In genomic region chr9:115943577-115944320, GRCm38 (mm10) we compare ENCODE assay signal across 16 mouse cellular contexts. TPM values are rescaled to one million over a fixed set of nuclear protein-coding genes. Genes with fewer than 3 reads are reported as not detected.
A peak's percentile ranks its signal among the peaks of the same experiment; 100 is the strongest.
DNase-seq lines count a peak whose midpoint lies in the region; ATAC-seq and TF ChIP-seq lines count a peak whose summit lies in the region.
"Had no signal": no experiment of that assay in that cellular context is flagged by ENCODE, and none has a peak within 500 bp of the region (broad histone marks: within the 10 kb centered on the region; RNA-seq: fewer than 3 reads in every experiment).

No protein-coding gene starts in this region.

- H3K4me1 ChIP-seq in midbrain, embryonic 10.5 days = peaks cover 12% of the 10 kb centered on the region
- peaks cover 11% of the 10 kb centered on the region; the same call in 1 of the 2 replicates for H3K4me1 ChIP-seq in midbrain, embryonic 16.5 days (ENCODE audit: control insufficient read depth, insufficient read depth, low read length)
- peaks cover 13% of the 10 kb centered on the region for H3K4me1 ChIP-seq in forebrain, embryonic 16.5 days (replicated peaks; ENCODE audit: control insufficient read depth, insufficient read depth, low read length)
- peaks cover 12% of the 10 kb centered on the region for H3K4me1 ChIP-seq in hindbrain, embryonic 15.5 days (replicated peaks)
- no peaks in the 10 kb centered on the region for H3K4me1 ChIP-seq in neural tube, embryonic 14.5 days (ENCODE audit: control insufficient read depth, insufficient read depth, low read length)
- no peaks in the 10 kb centered on the region for H3K4me1 ChIP-seq in intestine, postnatal 0 days (replicated peaks; ENCODE audit: control insufficient read depth, insufficient read depth, low read length)
- H3K4me1 ChIP-seq: liver, embryonic 15.5 days had no signal

- no peak overlapping the region for H3K4me2 ChIP-seq in midbrain, embryonic 16.5 days (ENCODE audit: low read length)
- no peak overlapping the region for H3K4me2 ChIP-seq in forebrain, embryonic 16.5 days (ENCODE audit: low read length)
- H3K4me2 ChIP-seq in hindbrain, embryonic 15.5 days = no peak overlapping the region
- no peak overlapping the region for H3K4me2 ChIP-seq in neural tube, embryonic 14.5 days (ENCODE audit: low read depth, low read length)
- no peak overlapping the region for H3K4me2 ChIP-seq in intestine, postnatal 0 days (replicated peaks; ENCODE audit: low read depth)
- H3K4me2 ChIP-seq: limb, embryonic 13.5 days; liver, embryonic 15.5 days had no signal

- H3K4me3 ChIP-seq in midbrain, embryonic 10.5 days = no peak overlapping the region
- H3K4me3 ChIP-seq in midbrain, embryonic 16.5 days (ENCODE audit: low read depth, low read length) = no peak overlapping the region
- H3K4me3 ChIP-seq in forebrain, embryonic 16.5 days (replicated peaks; ENCODE audit: low read length) = no peak overlapping the region
- no peak overlapping the region for H3K4me3 ChIP-seq in hindbrain, embryonic 15.5 days
- H3K4me3 ChIP-seq in neural tube, embryonic 14.5 days (ENCODE audit: low read depth, low read length) = no peak overlapping the region
- H3K4me3 ChIP-seq in intestine, postnatal 0 days (ENCODE audit: low read depth, low read length) = no peak overlapping the region
- H3K4me3 ChIP-seq: limb, embryonic 13.5 days; liver, embryonic 15.5 days had no signal

- H3K27me3 ChIP-seq in midbrain, embryonic 10.5 days (ENCODE audit: low read depth, poor library complexity, severe bottlenecking) = no peaks in the 10 kb centered on the region
- no peaks in the 10 kb centered on the region for H3K27me3 ChIP-seq in midbrain, embryonic 16.5 days (ENCODE audit: control insufficient read depth, insufficient read depth, low read depth, low read length)
- no peaks in the 10 kb centered on the region for H3K27me3 ChIP-seq in forebrain, embryonic 16.5 days (replicated peaks; ENCODE audit: control insufficient read depth, insufficient read depth, low read length)
- H3K27me3 ChIP-seq in hindbrain, embryonic 15.5 days = no peaks in the 10 kb centered on the region
- no peaks in the 10 kb centered on the region for H3K27me3 ChIP-seq in neural tube, embryonic 14.5 days (ENCODE audit: control insufficient read depth, insufficient read depth, low read length)
- no peaks in the 10 kb centered on the region for H3K27me3 ChIP-seq in intestine, postnatal 0 days (replicated peaks; ENCODE audit: control insufficient read depth, insufficient read depth, low read length)
- H3K27me3 ChIP-seq: limb, embryonic 13.5 days; liver, embryonic 15.5 days had no signal

- no peak for DNase-seq in midbrain, embryonic 10.5 days (ENCODE audit: low spot score)
- DNase-seq in right cerebral cortex, adult 2 months (ENCODE audit: low spot score in 2 of 2) = no peak
- DNase-seq: adrenal gland, adult 2 months; cerebellum, adult 18-20 months; kidney, adult 9 months; lung, postnatal 14 days had no signal

- H3K36me3 ChIP-seq in midbrain, embryonic 10.5 days = no peaks in the 10 kb centered on the region
- no peaks in the 10 kb centered on the region for H3K36me3 ChIP-seq in midbrain, embryonic 16.5 days (ENCODE audit: control insufficient read depth, insufficient read depth, low read length)
- H3K36me3 ChIP-seq in forebrain, embryonic 16.5 days (ENCODE audit: control insufficient read depth, insufficient read depth) = no peaks in the 10 kb centered on the region
- H3K36me3 ChIP-seq in hindbrain, embryonic 15.5 days = no peaks in the 10 kb centered on the region
- no peaks in the 10 kb centered on the region for H3K36me3 ChIP-seq in neural tube, embryonic 14.5 days (ENCODE audit: control insufficient read depth, insufficient read depth, low read length)
- H3K36me3 ChIP-seq in intestine, postnatal 0 days (ENCODE audit: control insufficient read depth, insufficient read depth) = no peaks in the 10 kb centered on the region
- H3K36me3 ChIP-seq: G1E; limb, embryonic 13.5 days; liver, embryonic 15.5 days had no signal

- 91% methylated on average over 10 of the region's 10 CpGs for WGBS in midbrain, embryonic 10.5 days
- 69% methylated on average over 10 of the region's 10 CpGs for WGBS in midbrain, embryonic 16.5 days
- 64% methylated on average over 10 of the region's 10 CpGs for WGBS in forebrain, embryonic 16.5 days
- 49% methylated on average over 10 of the region's 10 CpGs for WGBS in hindbrain, embryonic 15.5 days
- 27% methylated on average over 10 of the region's 10 CpGs for WGBS in neural tube, embryonic 14.5 days
- WGBS in intestine, postnatal 0 days = 90% methylated on average over 10 of the region's 10 CpGs

- no peaks in the 10 kb centered on the region for H3K9me3 ChIP-seq in midbrain, embryonic 10.5 days (replicated peaks)
- H3K9me3 ChIP-seq in midbrain, embryonic 16.5 days (replicated peaks; ENCODE audit: control insufficient read depth, low read length, poor library complexity, severe bottlenecking) = no peaks in the 10 kb centered on the region
- H3K9me3 ChIP-seq in forebrain, embryonic 16.5 days (ENCODE audit: control insufficient read depth, low read length) = no peaks in the 10 kb centered on the region
- H3K9me3 ChIP-seq in hindbrain, embryonic 15.5 days = no peaks in the 10 kb centered on the region
- no peaks in the 10 kb centered on the region for H3K9me3 ChIP-seq in neural tube, embryonic 14.5 days (ENCODE audit: control insufficient read depth, low read length)
- no peaks in the 10 kb centered on the region for H3K9me3 ChIP-seq in intestine, postnatal 0 days (ENCODE audit: control insufficient read depth)
- H3K9me3 ChIP-seq: limb, embryonic 13.5 days; liver, embryonic 15.5 days had no signal

- no peak overlapping the region for H3K9ac ChIP-seq in midbrain, embryonic 16.5 days (ENCODE audit: low read depth, low read length)
- H3K9ac ChIP-seq in forebrain, embryonic 16.5 days (replicated peaks; ENCODE audit: low read depth, low read length) = no peak overlapping the region
- no peak overlapping the region for H3K9ac ChIP-seq in hindbrain, embryonic 15.5 days
- no peak overlapping the region for H3K9ac ChIP-seq in neural tube, embryonic 14.5 days (replicated peaks; ENCODE audit: low read depth, low read length)
- H3K9ac ChIP-seq in intestine, postnatal 0 days (ENCODE audit: low read depth, low read length) = no peak overlapping the region
- H3K9ac ChIP-seq: limb, embryonic 13.5 days; liver, embryonic 15.5 days had no signal

- TF ChIP-seq CTCF in intestine, postnatal 0 days (IDR thresholded peaks at IDR 0.05; ENCODE audit: low read depth) = no peak

- H3K27ac ChIP-seq in midbrain, embryonic 10.5 days (replicated peaks) = peak overlapping the region; percentile 24; the same call in 1 of the 2 replicates
- no peak overlapping the region for H3K27ac ChIP-seq in midbrain, embryonic 16.5 days (ENCODE audit: low read length)
- peak overlapping the region; percentile 83 for H3K27ac ChIP-seq in forebrain, embryonic 16.5 days (ENCODE audit: low read length)
- no peak overlapping the region for H3K27ac ChIP-seq in hindbrain, embryonic 15.5 days (replicated peaks)
- no peak overlapping the region for H3K27ac ChIP-seq in neural tube, embryonic 14.5 days (ENCODE audit: low read depth, low read length)
- H3K27ac ChIP-seq in intestine, postnatal 0 days (ENCODE audit: low read depth, low read length) = no peak overlapping the region
- H3K27ac ChIP-seq: limb, embryonic 13.5 days; liver, embryonic 15.5 days had no signal

- no peak for ATAC-seq in midbrain, embryonic 16.5 days
- peak; percentile 38 for ATAC-seq in forebrain, embryonic 16.5 days
- peak; percentile 74 for ATAC-seq in hindbrain, embryonic 15.5 days (ENCODE audit: low FRiP score, low read depth)
- peak; percentile 88 for ATAC-seq in neural tube, embryonic 14.5 days (ENCODE audit: low read depth)
- no peak for ATAC-seq in intestine, postnatal 0 days

RNA-seq across cellular contexts. Expression of gene Gadl1, which starts 34.5 kb away (rescaled TPM):
- polyA plus RNA-seq in midbrain, embryonic 10.5 days (2016; fragmentation: Nextera tagmentation; extraction: Ambion mirVana) = 0.16 and 0.54 TPM in 2 replicates
- polyA plus RNA-seq in midbrain, embryonic 16.5 days (2015; fragmentation: Nextera tagmentation; extraction: Ambion mirVana) = 0.13 and 0.29 TPM in 2 replicates
- polyA plus RNA-seq in forebrain, embryonic 16.5 days (2015; fragmentation: Nextera tagmentation; extraction: Ambion mirVana) = 0.24 and 0.39 TPM in 2 replicates
- 0.22 and 0.28 TPM in 2 replicates for polyA plus RNA-seq in hindbrain, embryonic 15.5 days (2015; fragmentation: Nextera tagmentation; extraction: Ambion mirVana)
- polyA plus RNA-seq in neural tube, embryonic 14.5 days (2014; fragmentation: Nextera tagmentation; extraction: Ambion mirVana) = 0.30 and 0.36 TPM in 2 replicates
- 0.30 and 0.39 TPM in 2 replicates for polyA plus RNA-seq in intestine, postnatal 0 days (2015; fragmentation: Nextera tagmentation; extraction: Ambion mirVana)
- polyA plus RNA-seq: G1E; gonadal fat pad, adult 2 months; large intestine, adult 2 months had no signal

Comparison
In these comparisons a context has a peak if more than half of its experiments do, and no peak if none do; other contexts are left out.
1. H3K27ac ChIP-seq: peak in midbrain, embryonic 10.5 days (single experiment) and forebrain, embryonic 16.5 days (single experiment); none in midbrain, embryonic 16.5 days (single experiment), hindbrain, embryonic 15.5 days (single experiment), neural tube, embryonic 14.5 days (single experiment) and intestine, postnatal 0 days (single experiment).
2. ATAC-seq: peak in forebrain, embryonic 16.5 days (single experiment), hindbrain, embryonic 15.5 days (single experiment) and neural tube, embryonic 14.5 days (single experiment); none in midbrain, embryonic 16.5 days (single experiment) and intestine, postnatal 0 days (single experiment).